Mouse (Mus musculus) midbrain, embryonic 11.5 days (tissue): ENCODE data around the gene Snn. TPM values are rescaled to one million over a fixed set of nuclear protein-coding genes. Genes with fewer than 3 reads are reported as not detected.

Source experiments
- ATAC-seq: fragments of 200-750 bp; cut with Nextera tagmentation; 2 replicates; pipeline ENCODE4 v1.8.0; 2017; ENCODE audit warnings: moderate TSS enrichment, moderate library complexity; ENCODE audit not compliant: low FRiP score
- DNase-seq: peaks from one replicate; pipeline ENCODE4 v3.0.0; 2015; ENCODE audit warnings: low spot score; ENCODE audit errors: missing footprints
- H3K27ac ChIP-seq: fragments of 300-500 bp; sonication (generic); 2 replicates; pipeline ENCODE4 v1.5.1; 2014; ENCODE audit warnings: low read depth, low read length
- H3K27me3 ChIP-seq: fragments of 300-500 bp; sonication (generic); 2 replicates; pipeline ENCODE4 v1.6.1; 2014; ENCODE audit warnings: mild to moderate bottlenecking, low read length, moderate library complexity, mixed read lengths; ENCODE audit not compliant: control insufficient read depth, insufficient read depth
- H3K36me3 ChIP-seq: fragments of 300-500 bp; sonication (generic); 2 replicates; pipeline ENCODE4 v1.6.1; 2014; ENCODE audit warnings: mild to moderate bottlenecking, low read length, moderate library complexity, mixed read lengths; ENCODE audit not compliant: control insufficient read depth, insufficient read depth
- H3K4me1 ChIP-seq: fragments of 300-500 bp; sonication (generic); 2 replicates; pipeline ENCODE4 v1.6.1; 2014; ENCODE audit warnings: low read length; ENCODE audit not compliant: control insufficient read depth, insufficient read depth
- H3K4me2 ChIP-seq: fragments of 300-500 bp; sonication (generic); 2 replicates; pipeline ENCODE4 v1.6.1; 2014; ENCODE audit warnings: mild to moderate bottlenecking, moderate library complexity
- H3K4me3 ChIP-seq: fragments of 300-500 bp; sonication (generic); 2 replicates; pipeline ENCODE4 v1.5.1; 2014; ENCODE audit warnings: low read depth, low read length
- H3K9ac ChIP-seq: fragments of 300-500 bp; sonication (generic); 2 replicates; pipeline ENCODE4 v1.6.1; 2014; ENCODE audit warnings: low read length
- H3K9me3 ChIP-seq: fragments of 300-500 bp; sonication (generic); 2 replicates; pipeline ENCODE4 v1.6.1; 2016; ENCODE audit warnings: low read length; ENCODE audit not compliant: control insufficient read depth
- WGBS: fragments of 180-500 bp; shearing (Covaris S2); extraction: QIAGEN DNeasy Blood & Tissue Kit; methylation state at CpG from one replicate; pipeline ENCODE4 v1.1.7; 2014; 5-methylcytosine and 5-hydroxymethylcytosine counted together
- polyA plus RNA-seq: library from polyadenylated mRNA; unstranded; fragments of >200 nt; fragmentation: Nextera tagmentation; extraction: Ambion mirVana; gene quantifications from 2 replicates; pipeline ENCODE4 v1.2.1, GENCODE M21; 2014

Snn gene
- polyA plus RNA-seq, 1 experiment from 2014 or later, result 110 TPM

DNA sequence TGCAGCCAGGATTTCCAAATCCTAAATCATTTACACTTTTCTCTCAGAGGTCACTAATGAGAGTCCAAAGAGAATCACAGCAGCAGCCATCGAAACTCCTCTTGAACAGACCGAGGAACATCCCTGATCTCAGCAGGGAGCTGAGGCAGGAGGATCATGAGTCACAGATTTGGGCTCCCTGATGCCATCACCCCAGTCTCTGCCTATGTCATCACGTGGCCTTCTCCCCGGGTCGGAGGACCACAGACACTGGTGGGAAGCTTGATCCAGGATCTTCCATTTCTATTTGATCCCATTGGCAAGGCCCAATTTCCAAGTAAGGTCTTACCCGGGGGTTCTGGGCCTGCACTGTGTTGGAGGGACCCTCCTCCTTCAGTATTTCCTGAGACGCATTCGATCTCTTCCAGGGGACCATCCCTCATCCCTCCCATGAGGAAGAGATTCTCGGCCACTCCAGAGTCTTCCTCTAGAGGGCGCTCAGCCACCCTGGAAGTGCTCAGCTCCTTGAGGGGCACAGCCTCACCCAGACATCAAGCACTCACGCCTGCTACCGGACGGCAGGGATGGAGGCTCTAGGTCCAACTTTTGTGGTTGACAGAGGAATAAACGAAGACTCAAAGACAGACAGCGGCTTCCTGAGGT lies 24.8 kb upstream of the Snn start:
- Histone ChIP-seq H3K4me2 (no peak overlapping the region), H3K9me3 (no peaks in the 10 kb centered on the region), H3K4me1 (no peaks in the 10 kb centered on the region), H3K9ac (no peak overlapping the region), H3K27ac (no peak overlapping the region), H3K27me3 (no peaks in the 10 kb centered on the region), H3K36me3 (no peaks in the 10 kb centered on the region), H3K4me3 (no peak overlapping the region)
- peak; percentile 80 for ATAC-seq
- DNase-seq, result peak; percentile 98
- 27% methylated on average over 15 of the region's 15 CpGs for WGBS

DNA sequence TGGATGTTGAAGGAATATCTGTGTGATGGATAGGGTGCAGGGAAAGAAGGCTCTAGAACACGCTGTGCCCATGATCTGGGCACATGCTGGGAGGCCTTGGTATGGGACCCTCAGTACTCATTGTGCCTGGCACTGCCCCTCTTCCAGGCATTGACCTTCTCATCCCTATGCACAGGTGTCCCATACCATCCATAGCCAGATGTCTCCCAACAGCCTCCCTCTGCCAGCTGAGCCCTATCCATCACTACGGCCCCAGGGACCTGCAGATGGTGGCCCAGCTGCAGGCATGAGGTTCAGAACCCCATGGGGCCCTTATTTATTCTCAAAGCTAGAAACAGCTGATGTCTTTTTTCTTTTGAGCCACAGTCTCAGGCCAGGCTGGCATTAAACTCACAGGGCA lies 20.1 kb upstream of the Snn start:
- H3K27me3 ChIP-seq, result no peaks in the 10 kb centered on the region
- DNase-seq (no peak), ATAC-seq (no peak)
- H3K9me3 ChIP-seq, result no peaks in the 10 kb centered on the region
- no peaks in the 10 kb centered on the region for H3K4me1 ChIP-seq
- no peak overlapping the region for H3K4me2 ChIP-seq
- no peak overlapping the region for H3K9ac ChIP-seq
- H3K36me3 ChIP-seq, result no peaks in the 10 kb centered on the region
- 78% methylated on average over 2 of the region's 2 CpGs for WGBS
- H3K4me3 ChIP-seq, result no peak overlapping the region
- no peak overlapping the region for H3K27ac ChIP-seq

DNA sequence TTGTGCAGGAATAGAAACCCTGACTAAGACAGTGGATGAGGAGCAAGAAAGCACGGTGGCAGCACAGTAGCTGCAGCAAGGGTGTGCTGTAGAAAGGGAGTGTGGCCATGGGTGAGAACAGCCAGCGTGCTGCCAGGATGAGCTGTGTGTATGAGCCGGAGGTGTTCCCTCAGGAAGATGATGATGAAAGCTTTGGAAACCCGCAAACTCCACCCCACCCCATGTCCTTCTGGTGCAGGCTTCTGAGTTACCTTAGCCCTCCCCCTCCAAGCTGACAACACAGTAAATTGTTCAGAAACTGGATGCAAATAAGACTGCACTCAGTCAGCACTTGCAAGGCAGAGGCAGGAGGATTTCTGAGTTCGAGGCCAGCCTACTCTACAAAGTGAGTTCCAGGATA lies 17.5 kb upstream of the Snn start:
- WGBS, result 90% methylated on average over 5 of the region's 5 CpGs
- Histone ChIP-seq H3K27me3 (no peaks in the 10 kb centered on the region), H3K9me3 (no peaks in the 10 kb centered on the region), H3K4me1 (no peaks in the 10 kb centered on the region), H3K9ac (no peak overlapping the region), H3K36me3 (no peaks in the 10 kb centered on the region), H3K4me3 (no peak overlapping the region), H3K4me2 (no peak overlapping the region), H3K27ac (no peak overlapping the region)
- ATAC-seq (no peak), DNase-seq (no peak)

DNA sequence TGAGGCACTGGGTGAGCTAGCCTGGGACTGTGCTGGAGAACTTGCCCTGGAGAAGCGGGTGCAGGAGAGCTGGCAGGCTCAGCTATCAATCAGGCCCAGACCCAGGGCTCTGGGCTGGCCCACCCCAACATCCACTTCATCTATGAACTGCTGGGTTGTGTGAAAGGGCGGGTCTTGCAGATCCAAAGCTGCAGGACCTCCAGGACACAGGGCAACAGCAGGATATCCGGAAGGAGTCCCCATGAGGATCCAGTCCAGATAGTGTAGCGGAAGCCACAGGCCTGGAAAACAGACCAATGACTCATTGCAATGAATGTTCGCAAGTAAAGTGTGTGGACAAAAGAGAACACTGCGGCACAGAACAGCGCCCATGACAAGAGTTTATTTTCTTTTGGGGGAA lies 14.3 kb upstream of the Snn start:
- Histone ChIP-seq H3K9me3 (no peaks in the 10 kb centered on the region), H3K36me3 (no peaks in the 10 kb centered on the region), H3K4me1 (no peaks in the 10 kb centered on the region), H3K27ac (no peak overlapping the region), H3K4me3 (no peak overlapping the region), H3K27me3 (no peaks in the 10 kb centered on the region), H3K4me2 (no peak overlapping the region), H3K9ac (no peak overlapping the region)
- no peak for ATAC-seq
- no peak for DNase-seq
- 88% methylated on average over 7 of the region's 7 CpGs for whole genome bisulfite sequencing

DNA sequence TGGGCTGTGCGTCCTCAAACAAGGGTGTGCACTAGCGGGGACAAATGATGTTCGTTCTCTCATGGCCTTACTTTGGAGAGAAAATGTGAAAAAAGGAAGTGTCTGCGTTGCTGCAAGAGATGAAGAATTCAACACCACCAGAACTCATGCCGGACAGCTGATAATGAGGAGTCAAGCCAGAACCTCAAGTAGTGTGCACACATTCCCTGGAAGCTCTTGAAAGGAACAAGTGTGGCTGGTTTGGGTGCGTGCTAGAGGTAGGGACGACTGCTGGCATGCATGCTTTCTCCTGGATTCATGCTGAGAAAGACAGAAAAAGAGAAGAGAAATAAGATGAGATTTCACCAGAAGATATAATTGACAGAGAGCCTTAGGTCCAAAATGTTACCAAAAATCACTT lies 13.6 kb upstream of the Snn start:
- Histone ChIP-seq H3K27me3 (no peaks in the 10 kb centered on the region), H3K27ac (no peak overlapping the region), H3K9me3 (no peaks in the 10 kb centered on the region), H3K36me3 (no peaks in the 10 kb centered on the region), H3K4me3 (no peak overlapping the region), H3K4me2 (no peak overlapping the region), H3K4me1 (no peaks in the 10 kb centered on the region), H3K9ac (no peak overlapping the region)
- DNase-seq (no peak), ATAC-seq (no peak)
- 90% methylated on average over 7 of the region's 7 CpGs for WGBS

DNA sequence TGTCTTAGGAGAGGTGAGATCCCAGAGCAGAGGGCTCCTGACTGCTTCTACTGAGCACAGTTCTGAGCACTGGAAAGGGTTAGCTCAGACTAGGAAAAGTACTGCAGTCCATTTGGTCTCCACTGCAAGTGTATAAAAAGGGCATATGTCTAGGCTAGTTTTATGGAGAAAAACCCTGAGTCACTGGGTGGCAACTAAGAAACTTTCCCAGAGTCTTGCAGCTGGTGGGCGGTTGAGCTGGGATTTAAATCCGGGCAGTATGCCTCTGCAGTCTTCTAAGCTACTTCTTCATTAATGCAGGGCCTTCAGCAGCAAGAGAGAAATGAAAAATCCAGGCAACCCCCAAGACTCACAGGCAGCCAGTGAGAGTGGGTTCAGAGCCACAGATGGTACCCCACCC lies 10.5 kb upstream of the Snn start:
- H3K9me3 ChIP-seq, result no peaks in the 10 kb centered on the region
- no peak overlapping the region for H3K4me3 ChIP-seq
- H3K4me2 ChIP-seq, result no peak overlapping the region
- ATAC-seq (no peak), DNase-seq (no peak)
- no peak overlapping the region for H3K9ac ChIP-seq
- no peaks in the 10 kb centered on the region for H3K4me1 ChIP-seq
- no peak overlapping the region for H3K27ac ChIP-seq
- no peaks in the 10 kb centered on the region for H3K36me3 ChIP-seq
- H3K27me3 ChIP-seq, result no peaks in the 10 kb centered on the region
- 81% methylated on average over 2 of the region's 2 CpGs for WGBS

DNA sequence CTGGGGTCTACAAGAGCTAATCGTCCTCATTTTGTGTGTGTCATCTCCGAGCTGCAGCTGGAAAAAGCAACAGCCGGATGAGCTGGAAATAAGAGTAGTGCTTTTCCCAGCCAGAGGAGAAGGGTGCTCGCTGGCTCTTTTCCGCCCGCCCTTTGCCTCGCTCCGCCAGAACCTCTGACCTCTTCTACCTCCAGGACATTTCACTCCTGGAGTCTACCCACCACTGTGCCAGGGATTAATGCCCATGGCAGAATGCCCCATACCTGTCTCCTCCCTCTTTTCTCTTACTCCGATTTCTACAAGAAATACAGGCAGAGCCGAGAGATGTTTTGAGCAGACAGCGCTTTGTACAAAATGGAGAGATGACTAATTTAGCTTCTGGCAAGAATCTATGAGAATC lies 9.6 kb upstream of the Snn start:
- no peaks in the 10 kb centered on the region for H3K36me3 ChIP-seq
- 94% methylated on average over 11 of the region's 11 CpGs for WGBS
- no peak overlapping the region for H3K9ac ChIP-seq
- H3K27ac ChIP-seq, result no peak overlapping the region
- ATAC-seq (no peak), DNase-seq (no peak)
- H3K27me3 ChIP-seq, result no peaks in the 10 kb centered on the region
- no peak overlapping the region for H3K4me3 ChIP-seq
- no peaks in the 10 kb centered on the region for H3K9me3 ChIP-seq
- H3K4me1 ChIP-seq, result no peaks in the 10 kb centered on the region
- H3K4me2 ChIP-seq, result no peak overlapping the region

DNA sequence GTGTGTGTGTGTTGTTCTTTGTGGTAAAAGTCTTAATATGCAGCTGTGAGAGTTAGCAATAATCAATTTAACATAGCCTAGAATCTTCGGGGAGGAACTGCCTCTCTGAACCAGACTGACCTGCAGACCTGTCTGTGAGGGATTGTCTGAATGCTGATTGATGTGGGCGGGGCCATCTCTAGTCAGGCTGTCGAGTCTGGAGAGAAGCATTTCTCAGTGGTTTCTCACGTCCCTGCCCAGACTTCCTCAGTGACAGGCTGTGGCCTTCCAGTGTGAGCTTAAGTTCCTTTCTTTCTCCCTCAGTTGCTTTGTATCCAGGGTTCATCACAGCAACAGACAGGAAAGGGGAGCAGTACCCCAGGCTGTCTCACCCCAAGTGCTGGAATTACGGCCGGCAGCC lies 6.3 kb upstream of the Snn start:
- no peak overlapping the region for H3K9ac ChIP-seq
- no peaks in the 10 kb centered on the region for H3K36me3 ChIP-seq
- H3K27me3 ChIP-seq, result no peaks in the 10 kb centered on the region
- H3K9me3 ChIP-seq, result no peaks in the 10 kb centered on the region
- no peak overlapping the region for H3K4me2 ChIP-seq
- 70% methylated on average over 6 of the region's 6 CpGs for whole genome bisulfite sequencing
- no peak overlapping the region for H3K4me3 ChIP-seq
- DNase-seq (no peak), ATAC-seq (no peak)
- no peak overlapping the region for H3K27ac ChIP-seq
- H3K4me1 ChIP-seq, result no peaks in the 10 kb centered on the region

DNA sequence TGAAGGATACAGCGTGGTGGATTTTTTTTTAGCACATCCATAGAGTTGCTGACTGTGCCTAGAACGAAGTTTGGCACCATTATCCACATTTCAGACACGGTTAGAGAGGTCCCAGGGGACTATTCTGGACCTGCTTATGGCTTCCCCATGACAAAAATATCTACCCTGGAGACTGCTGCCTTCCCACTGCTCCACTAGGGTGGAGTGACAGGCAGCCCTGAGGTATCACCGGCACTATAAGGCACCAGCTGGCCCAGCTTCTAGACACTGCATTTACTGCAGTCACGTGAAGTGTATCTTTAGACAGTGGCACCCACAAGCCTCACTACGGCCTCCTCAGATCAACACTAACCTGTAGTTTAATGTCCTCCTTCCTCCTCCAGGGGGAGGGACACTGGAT lies 5.9 kb upstream of the Snn start:
- DNase-seq (no peak), ATAC-seq (no peak)
- Histone ChIP-seq H3K9me3 (no peaks in the 10 kb centered on the region), H3K4me2 (no peak overlapping the region), H3K27ac (no peak overlapping the region), H3K9ac (no peak overlapping the region), H3K4me1 (no peaks in the 10 kb centered on the region), H3K36me3 (no peaks in the 10 kb centered on the region), H3K27me3 (no peaks in the 10 kb centered on the region), H3K4me3 (no peak overlapping the region)
- WGBS, result 88% methylated on average over 6 of the region's 6 CpGs

DNA sequence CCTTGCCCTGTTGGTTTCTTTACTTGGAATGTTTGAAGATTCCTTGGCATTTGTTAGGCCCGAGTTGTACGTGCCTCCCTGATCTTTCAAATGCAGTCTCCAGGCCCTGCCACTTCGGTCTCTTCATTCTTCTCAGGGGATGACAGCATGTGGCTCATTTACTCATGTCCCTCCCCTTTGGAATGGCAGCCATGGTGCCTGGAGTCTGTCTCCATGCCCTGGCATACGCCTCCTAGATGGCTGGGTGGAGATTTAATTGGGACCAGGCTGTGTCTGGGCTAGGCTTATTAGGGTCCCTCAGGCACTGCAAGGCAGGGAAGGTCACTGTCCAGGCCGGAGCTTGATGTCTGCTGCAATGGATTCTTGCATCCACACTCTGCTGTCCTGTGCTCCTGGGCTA lies 4.8 kb upstream of the Snn start:
- ATAC-seq (no peak), DNase-seq (no peak)
- WGBS, result 81% methylated on average over 5 of the region's 5 CpGs
- Histone ChIP-seq H3K27me3 (no peaks in the 10 kb centered on the region), H3K9ac (no peak overlapping the region), H3K27ac (no peak overlapping the region), H3K36me3 (no peaks in the 10 kb centered on the region), H3K4me2 (no peak overlapping the region), H3K4me3 (no peak overlapping the region), H3K9me3 (no peaks in the 10 kb centered on the region), H3K4me1 (no peaks in the 10 kb centered on the region)
